Mouse (Mus musculus): Measurements from ENCODE around the gene Palm2.
"Not testable (repeated sequence)": the region's sequence is repeated elsewhere in the genome, so short reads cannot be mapped to it uniquely, and the experiment has no call there.

The Palm2 gene

GRCm38 (mm10) chr4:57433941-57434704 is at the start of gene Palm2:
TSS of gene Palm2 (plus strand) at chr4:57434247.
- peak; percentile 38 for DNase-seq (ENCODE audit: low spot score)

GRCm38 (mm10) chr4:57384355-57384754 is 49.7 kb upstream of the Palm2 start:
- DNase-seq (ENCODE audit: low spot score) = no peak

GRCm38 (mm10) chr4:57391103-57391502 is 42.9 kb upstream of the Palm2 start:
- DNase-seq (ENCODE audit: low spot score) = no peak

GRCm38 (mm10) chr4:57396414-57396813 is 37.6 kb upstream of the Palm2 start:
- no peak for DNase-seq (ENCODE audit: low spot score)

GRCm38 (mm10) chr4:57412385-57412784 is 21.7 kb upstream of the Palm2 start:
- DNase-seq (ENCODE audit: low spot score) = not testable (repeated sequence)

GRCm38 (mm10) chr4:57413016-57413415 is 21.0 kb upstream of the Palm2 start:
- no peak for DNase-seq (ENCODE audit: low spot score)

GRCm38 (mm10) chr4:57413670-57414069 is 20.4 kb upstream of the Palm2 start:
- DNase-seq (ENCODE audit: low spot score) = not testable (repeated sequence)

- DNase-seq (ENCODE audit: low spot score) = peak; percentile 18
Observed at GRCm38 (mm10) chr4:57424011-57424410, 10.0 kb upstream of the Palm2 start.

- DNase-seq (ENCODE audit: low spot score) = no peak
Observed at GRCm38 (mm10) chr4:57428317-57428716, 5.7 kb upstream of the Palm2 start.

GRCm38 (mm10) chr4:57434705-57435360 is 786 bp downstream of the Palm2 start:
- DNase-seq (ENCODE audit: low spot score) = no peak

GRCm38 (mm10) chr4:57436286-57436685 is 2.2 kb downstream of the Palm2 start:
- DNase-seq (ENCODE audit: low spot score) = no peak

GRCm38 (mm10) chr4:57446082-57446481 is 12.0 kb downstream of the Palm2 start:
- no peak for DNase-seq (ENCODE audit: low spot score)

- no peak for DNase-seq (ENCODE audit: low spot score)
Observed at GRCm38 (mm10) chr4:57446854-57447444, 12.9 kb downstream of the Palm2 start.

GRCm38 (mm10) chr4:57451896-57452295 is 17.8 kb downstream of the Palm2 start:
- DNase-seq (ENCODE audit: low spot score) = no peak

GRCm38 (mm10) chr4:57452661-57453060 is 18.6 kb downstream of the Palm2 start:
- DNase-seq (ENCODE audit: low spot score) = no peak

GRCm38 (mm10) chr4:57462378-57462777 is 28.3 kb downstream of the Palm2 start:
- DNase-seq (ENCODE audit: low spot score) = no peak

GRCm38 (mm10) chr4:57482435-57482834 is 48.4 kb downstream of the Palm2 start:
- DNase-seq (ENCODE audit: low spot score) = no peak

GRCm38 (mm10) chr4:57486392-57486791 is 52.3 kb downstream of the Palm2 start:
- DNase-seq (ENCODE audit: low spot score) = peak; percentile 15

- no peak for DNase-seq (ENCODE audit: low spot score)
Observed at GRCm38 (mm10) chr4:57489887-57490286, 55.8 kb downstream of the Palm2 start.

GRCm38 (mm10) chr4:57504792-57505191 is 70.7 kb downstream of the Palm2 start:
- DNase-seq (ENCODE audit: low spot score) = no peak

- no peak for DNase-seq (ENCODE audit: low spot score)
Observed at GRCm38 (mm10) chr4:57510576-57510975, 76.5 kb downstream of the Palm2 start.

GRCm38 (mm10) chr4:57511734-57512133 is 77.7 kb downstream of the Palm2 start:
- no peak for DNase-seq (ENCODE audit: low spot score)
